10 mouse cellular contexts compared by ENCODE assay signal in genomic region chr5:118434718-118435555, GRCm38 (mm10).
DNase-seq lines count a peak whose midpoint lies in the region; ATAC-seq lines count a peak whose summit lies in the region.
"Had no signal": no experiment of that assay in that cellular context is flagged by ENCODE, and none has a peak within 500 bp of the region (broad histone marks: within the 10 kb centered on the region; RNA-seq: fewer than 3 reads in every experiment).

No protein-coding gene starts in this region.

- H3K9ac ChIP-seq in heart, embryonic 12.5 days: no peak overlapping the region
- H3K9ac ChIP-seq in midbrain, embryonic 11.5 days (ENCODE audit: low read length): no peak overlapping the region
- no peak overlapping the region for H3K9ac ChIP-seq in embryonic facial prominence, embryonic 13.5 days
- H3K9ac ChIP-seq in neural tube, embryonic 14.5 days (replicated peaks; ENCODE audit: low read depth, low read length): no peak overlapping the region

- DNase-seq in heart, postnatal 25 days (ENCODE audit: low spot score): no peak
- DNase-seq in midbrain, embryonic 10.5 days (ENCODE audit: low spot score): peak; percentile 32
- DNase-seq in midbrain, embryonic 11.5 days (ENCODE audit: low spot score, missing footprints): no peak
- DNase-seq in adrenal gland, postnatal 36 days: no peak
- no peak for DNase-seq in kidney, adult 8-10 months
- DNase-seq: cerebellum, postnatal 36 days; lung, adult 2 months had no signal

- H3K36me3 ChIP-seq in heart, embryonic 12.5 days: no peaks in the 10 kb centered on the region
- H3K36me3 ChIP-seq in midbrain, embryonic 10.5 days: no peaks in the 10 kb centered on the region
- no peaks in the 10 kb centered on the region for H3K36me3 ChIP-seq in midbrain, embryonic 11.5 days (ENCODE audit: control insufficient read depth, insufficient read depth, low read length)
- no peaks in the 10 kb centered on the region for H3K36me3 ChIP-seq in embryonic facial prominence, embryonic 13.5 days
- H3K36me3 ChIP-seq in neural tube, embryonic 14.5 days (ENCODE audit: control insufficient read depth, insufficient read depth, low read length): no peaks in the 10 kb centered on the region

- no peak for ATAC-seq in heart, embryonic 12.5 days (ENCODE audit: insufficient number of reproducible peaks, low FRiP score)
- no peak for ATAC-seq in midbrain, embryonic 11.5 days (ENCODE audit: low FRiP score)
- 0 out of 2 replicates have a peak, but pooled peaks have one; percentile 40 for ATAC-seq in embryonic facial prominence, embryonic 13.5 days (ENCODE audit: insufficient number of reproducible peaks, insufficient read depth, low FRiP score, low TSS enrichment, low read depth)
- peak; percentile 46; the same call in 1 of the 2 replicates for ATAC-seq in neural tube, embryonic 14.5 days (ENCODE audit: low read depth)

- H3K4me3 ChIP-seq in heart, embryonic 12.5 days: no peak overlapping the region
- no peak overlapping the region for H3K4me3 ChIP-seq in midbrain, embryonic 10.5 days
- H3K4me3 ChIP-seq in midbrain, embryonic 11.5 days (ENCODE audit: low read depth, low read length): no peak overlapping the region
- no peak overlapping the region for H3K4me3 ChIP-seq in embryonic facial prominence, embryonic 13.5 days
- H3K4me3 ChIP-seq in neural tube, embryonic 14.5 days (ENCODE audit: low read depth, low read length): no peak overlapping the region

- peaks cover 24% of the 10 kb centered on the region for H3K4me1 ChIP-seq in heart, embryonic 12.5 days (replicated peaks)
- peaks cover 37% of the 10 kb centered on the region for H3K4me1 ChIP-seq in midbrain, embryonic 10.5 days
- H3K4me1 ChIP-seq in midbrain, embryonic 11.5 days (ENCODE audit: control insufficient read depth, insufficient read depth, low read length): peaks cover 6% of the 10 kb centered on the region
- peaks cover 35% of the 10 kb centered on the region for H3K4me1 ChIP-seq in embryonic facial prominence, embryonic 13.5 days
- peaks cover 3% of the 10 kb centered on the region; the same call in 1 of the 2 replicates for H3K4me1 ChIP-seq in neural tube, embryonic 14.5 days (ENCODE audit: control insufficient read depth, insufficient read depth, low read length)

- intact Hi-C loops in heart, postnatal 25 days (cut with DNase I): no loop called here

- peaks cover 30% of the 10 kb centered on the region for H3K27me3 ChIP-seq in heart, embryonic 12.5 days (replicated peaks)
- H3K27me3 ChIP-seq in midbrain, embryonic 10.5 days (ENCODE audit: low read depth, poor library complexity, severe bottlenecking): peaks cover 65% of the 10 kb centered on the region
- peaks cover 25% of the 10 kb centered on the region for H3K27me3 ChIP-seq in midbrain, embryonic 11.5 days (ENCODE audit: control insufficient read depth, insufficient read depth, low read length)
- peaks cover 30% of the 10 kb centered on the region for H3K27me3 ChIP-seq in embryonic facial prominence, embryonic 13.5 days
- no peaks in the 10 kb centered on the region for H3K27me3 ChIP-seq in neural tube, embryonic 14.5 days (ENCODE audit: control insufficient read depth, insufficient read depth, low read length)

- H3K9me3 ChIP-seq in heart, embryonic 12.5 days (replicated peaks): no peaks in the 10 kb centered on the region
- no peaks in the 10 kb centered on the region; the same call in 1 of the 2 replicates for H3K9me3 ChIP-seq in midbrain, embryonic 10.5 days (replicated peaks)
- H3K9me3 ChIP-seq in midbrain, embryonic 11.5 days (ENCODE audit: control insufficient read depth, low read length): no peaks in the 10 kb centered on the region
- no peaks in the 10 kb centered on the region for H3K9me3 ChIP-seq in embryonic facial prominence, embryonic 13.5 days
- H3K9me3 ChIP-seq in neural tube, embryonic 14.5 days (ENCODE audit: control insufficient read depth, low read length): no peaks in the 10 kb centered on the region

- no peak overlapping the region for H3K27ac ChIP-seq in heart, embryonic 12.5 days (ENCODE audit: poor library complexity, severe bottlenecking)
- H3K27ac ChIP-seq in midbrain, embryonic 10.5 days (replicated peaks): no peak overlapping the region
- no peak overlapping the region for H3K27ac ChIP-seq in midbrain, embryonic 11.5 days (ENCODE audit: low read depth, low read length)
- no peak overlapping the region for H3K27ac ChIP-seq in embryonic facial prominence, embryonic 13.5 days
- H3K27ac ChIP-seq in neural tube, embryonic 14.5 days (ENCODE audit: low read depth, low read length): no peak overlapping the region

- 25% methylated on average over 20 of the region's 20 CpGs for WGBS in heart, embryonic 12.5 days
- 12% methylated on average over 20 of the region's 20 CpGs for WGBS in midbrain, embryonic 10.5 days
- WGBS in midbrain, embryonic 11.5 days: 13% methylated on average over 20 of the region's 20 CpGs
- 15% methylated on average over 20 of the region's 20 CpGs for WGBS in embryonic facial prominence, embryonic 13.5 days
- WGBS in neural tube, embryonic 14.5 days: 14% methylated on average over 20 of the region's 20 CpGs

- H3K4me2 ChIP-seq in heart, embryonic 12.5 days: peak overlapping the region; percentile 38
- no peak overlapping the region for H3K4me2 ChIP-seq in midbrain, embryonic 11.5 days
- H3K4me2 ChIP-seq in embryonic facial prominence, embryonic 13.5 days: 0 out of 2 replicates have a peak overlapping the region, but pooled peaks have one; percentile 7
- no peak overlapping the region; the same call in 1 of the 2 replicates for H3K4me2 ChIP-seq in neural tube, embryonic 14.5 days (ENCODE audit: low read depth, low read length)

Comparison
In these comparisons a context has a peak if more than half of its experiments do, and no peak if none do; other contexts are left out.
1. ATAC-seq: peak in embryonic facial prominence, embryonic 13.5 days (single experiment) and neural tube, embryonic 14.5 days (single experiment); none in heart, embryonic 12.5 days (single experiment) and midbrain, embryonic 11.5 days (single experiment).
2. H3K4me2 ChIP-seq: peak in heart, embryonic 12.5 days (single experiment) and embryonic facial prominence, embryonic 13.5 days (single experiment); none in midbrain, embryonic 11.5 days (single experiment) and neural tube, embryonic 14.5 days (single experiment).